Mouse (Mus musculus): Measurements from ENCODE around the gene Abi3bp.

Gene Abi3bp

DNA sequence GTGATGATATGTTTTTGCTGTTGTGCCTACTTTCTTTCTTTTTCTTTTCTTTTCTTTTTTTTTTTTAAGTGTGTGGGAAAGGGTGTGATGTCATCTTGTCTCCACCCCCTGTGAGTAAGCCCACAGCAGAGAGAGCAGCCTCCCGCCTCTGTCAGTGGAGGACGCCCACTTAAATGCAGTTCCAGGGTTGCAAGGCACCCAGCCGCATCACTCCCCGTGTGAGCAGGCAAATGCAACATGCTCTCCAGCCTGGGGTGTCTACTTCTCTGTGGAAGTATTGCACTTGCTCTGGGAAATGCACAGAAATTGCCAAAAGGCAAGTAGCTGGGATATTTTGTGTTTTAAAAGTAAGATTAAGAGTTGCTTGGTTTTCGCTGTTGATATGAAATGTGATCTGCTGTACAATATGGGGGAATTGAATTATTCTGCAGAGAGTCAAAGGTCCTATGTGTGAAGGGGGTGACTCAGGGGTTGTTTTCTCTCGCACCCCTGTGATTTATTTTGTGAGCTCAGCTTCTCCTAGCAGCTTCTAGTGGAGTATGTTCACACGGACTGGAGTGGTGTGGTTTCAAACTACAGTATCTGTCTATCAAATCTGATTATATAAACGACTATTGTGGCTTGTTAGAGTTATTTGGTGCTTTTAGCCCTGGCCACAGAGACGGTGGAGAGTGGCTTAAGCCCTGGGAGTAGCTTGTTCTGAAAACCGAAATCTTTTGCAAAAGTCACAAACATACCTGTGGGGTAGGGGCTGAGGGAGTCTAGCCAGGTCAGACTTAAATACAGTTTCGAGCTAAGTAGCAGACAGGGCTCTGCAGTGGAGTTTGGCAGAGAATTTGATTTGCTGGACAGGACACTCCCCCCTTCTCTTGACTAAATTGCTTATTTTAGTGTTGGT lies at the start of gene Abi3bp:
Abi3bp (plus strand) TSS at position 202 of the 898 bp plus-strand sequence.
- no peak for DNase-seq (ENCODE audit: low read depth)

DNA sequence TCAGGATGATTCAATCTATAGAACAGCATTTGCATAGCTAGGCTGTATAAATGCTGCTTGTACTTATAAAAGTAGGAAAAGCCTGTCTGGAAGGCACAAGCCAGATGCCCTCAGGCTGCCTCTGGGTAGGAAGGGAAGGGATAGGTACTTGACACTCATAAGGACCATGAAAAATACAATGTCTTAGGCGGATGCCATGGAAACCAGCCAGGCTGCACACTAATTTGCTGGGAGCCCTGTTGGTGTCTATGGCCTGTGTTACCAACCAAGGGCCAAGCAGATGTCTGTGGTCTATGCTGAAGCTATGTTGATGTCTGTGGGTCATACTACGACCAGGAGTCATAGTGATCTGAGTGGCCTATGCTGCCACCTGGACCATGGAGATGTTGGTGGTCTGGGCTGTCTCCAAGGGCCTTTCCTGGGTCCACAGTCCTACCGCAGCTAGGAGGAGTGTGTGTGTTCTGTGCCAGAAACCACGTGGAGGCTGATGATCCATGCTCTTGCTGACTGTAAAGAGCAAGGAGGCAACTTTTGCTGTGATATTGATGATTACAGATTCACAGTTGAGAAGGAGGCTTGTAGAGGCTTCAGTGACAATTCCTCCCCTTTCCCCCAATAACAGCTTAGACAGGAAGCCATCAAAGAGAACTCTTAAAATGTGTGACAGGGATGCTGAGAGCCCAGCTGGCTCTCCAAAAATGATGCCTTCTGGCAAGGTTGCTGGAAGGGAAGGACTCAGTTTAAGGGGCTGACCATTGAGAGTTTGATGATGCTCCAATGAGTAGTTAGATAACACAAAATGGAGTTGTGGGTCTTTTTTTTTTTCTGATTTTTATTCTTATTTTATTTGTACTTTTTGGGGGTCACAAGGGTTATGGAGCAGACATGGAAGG lies 42.1 kb upstream of the Abi3bp start:
- no peak for DNase-seq (ENCODE audit: low read depth)

DNA sequence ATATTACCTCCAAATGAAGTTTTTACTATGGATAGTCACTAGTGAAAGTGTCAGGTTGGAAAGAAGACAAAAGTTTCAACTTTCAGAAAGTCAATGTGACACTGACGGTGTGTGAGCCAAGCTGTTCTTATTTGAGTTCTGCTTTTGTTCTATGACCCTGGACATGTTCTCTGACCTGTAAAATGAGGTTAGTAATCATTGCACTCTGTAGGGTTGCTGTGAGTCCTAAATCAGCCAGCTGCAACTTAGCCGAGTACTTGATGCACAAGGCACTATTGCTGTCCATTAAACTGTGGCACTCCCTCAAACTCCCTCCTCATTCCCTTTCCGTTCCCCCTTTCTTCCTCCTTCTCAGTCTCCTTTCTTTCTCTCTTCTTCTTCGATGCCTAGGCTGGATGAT lies 37.4 kb upstream of the Abi3bp start:
- DNase-seq (ENCODE audit: low read depth) = no peak

DNA sequence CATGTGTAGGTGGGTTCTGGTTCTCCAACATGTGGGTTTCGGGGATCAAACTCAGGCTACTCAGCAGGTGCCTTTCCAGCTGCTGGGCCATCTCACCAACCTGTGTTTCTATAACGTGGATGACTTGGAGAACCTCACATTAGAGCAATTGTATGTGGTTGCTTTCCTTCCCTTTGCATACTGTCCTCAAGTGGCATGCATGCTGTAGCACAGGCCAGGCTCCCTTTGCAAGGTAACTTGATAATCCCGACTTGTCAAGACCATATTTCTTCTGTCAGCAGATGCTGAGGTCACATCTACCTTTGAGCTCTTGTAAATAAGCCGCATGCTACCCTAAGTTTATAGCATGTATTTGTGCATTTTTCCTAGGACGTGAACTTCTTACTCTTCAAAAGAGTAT lies 36.6 kb upstream of the Abi3bp start:
- DNase-seq (ENCODE audit: low read depth) = no peak

DNA sequence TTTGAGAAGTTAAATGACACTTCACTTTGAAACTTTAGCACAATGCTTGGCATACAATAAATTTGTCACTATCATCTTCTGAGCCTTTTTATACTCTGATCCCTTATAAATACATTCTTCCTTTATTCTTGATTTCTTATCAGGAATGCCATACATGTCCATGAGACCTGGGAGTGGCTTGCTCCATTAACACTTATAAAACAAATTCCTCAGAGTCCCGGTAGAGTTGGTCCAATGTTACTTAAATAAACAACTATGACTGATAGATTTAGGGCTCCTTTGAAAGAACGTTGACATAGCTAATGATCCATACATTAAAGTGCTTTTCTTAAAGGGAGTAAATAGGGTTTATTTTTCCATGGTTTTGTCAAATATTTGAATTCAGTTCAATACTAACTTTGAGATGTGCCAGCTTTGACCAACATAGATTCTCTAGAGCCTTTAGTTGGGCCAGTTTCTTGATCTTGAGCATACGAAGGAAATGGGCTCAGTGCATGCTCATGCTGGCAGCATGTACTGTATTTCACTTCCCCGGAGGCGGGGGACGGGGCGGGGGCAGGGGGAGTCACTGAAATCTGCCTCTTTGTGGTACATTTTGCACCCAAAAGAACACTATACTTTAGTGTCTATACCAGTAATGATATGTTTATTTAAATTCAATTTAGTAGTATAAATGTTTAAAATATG lies 35.9 kb upstream of the Abi3bp start:
- no peak for DNase-seq (ENCODE audit: low read depth)

DNA sequence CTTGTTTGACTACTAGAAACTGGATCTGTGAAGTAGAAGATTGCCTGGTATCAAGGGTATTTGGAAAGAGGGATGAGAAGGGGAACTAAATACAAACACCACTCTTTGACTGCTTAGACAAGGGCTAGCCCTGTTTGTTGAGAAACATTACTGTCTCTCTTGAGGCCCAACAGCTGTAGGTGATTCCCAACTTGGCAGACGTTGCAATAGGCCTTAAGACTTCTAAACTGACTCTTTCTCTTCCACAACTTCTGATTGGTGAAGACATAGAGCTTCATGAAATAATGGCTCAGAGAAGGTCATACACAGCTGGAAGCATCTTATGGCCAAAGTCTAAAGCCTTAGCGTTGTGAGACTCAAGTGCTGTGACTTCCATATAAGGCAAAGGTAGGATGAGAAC lies 26.2 kb upstream of the Abi3bp start:
- DNase-seq (ENCODE audit: low read depth) = no peak

DNA sequence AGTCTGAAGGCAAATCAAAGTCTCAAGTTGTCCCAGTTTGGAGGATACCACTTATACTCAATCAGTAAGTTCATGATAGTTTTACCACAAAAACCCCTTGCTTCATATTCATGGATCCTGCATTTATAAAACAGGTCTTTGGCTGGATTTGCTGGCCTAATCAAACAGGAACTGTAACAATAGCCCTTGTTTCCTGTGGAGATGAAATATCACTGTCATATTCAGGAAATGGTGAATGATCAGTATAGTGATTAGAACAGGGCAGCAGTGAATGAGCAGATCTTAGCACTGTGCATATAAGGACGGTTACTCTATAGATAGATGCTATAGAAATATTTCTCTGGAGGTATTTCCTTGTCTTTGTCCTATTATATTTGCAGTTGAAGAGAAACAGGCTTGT lies 25.8 kb upstream of the Abi3bp start:
- DNase-seq (ENCODE audit: low read depth) = no peak

DNA sequence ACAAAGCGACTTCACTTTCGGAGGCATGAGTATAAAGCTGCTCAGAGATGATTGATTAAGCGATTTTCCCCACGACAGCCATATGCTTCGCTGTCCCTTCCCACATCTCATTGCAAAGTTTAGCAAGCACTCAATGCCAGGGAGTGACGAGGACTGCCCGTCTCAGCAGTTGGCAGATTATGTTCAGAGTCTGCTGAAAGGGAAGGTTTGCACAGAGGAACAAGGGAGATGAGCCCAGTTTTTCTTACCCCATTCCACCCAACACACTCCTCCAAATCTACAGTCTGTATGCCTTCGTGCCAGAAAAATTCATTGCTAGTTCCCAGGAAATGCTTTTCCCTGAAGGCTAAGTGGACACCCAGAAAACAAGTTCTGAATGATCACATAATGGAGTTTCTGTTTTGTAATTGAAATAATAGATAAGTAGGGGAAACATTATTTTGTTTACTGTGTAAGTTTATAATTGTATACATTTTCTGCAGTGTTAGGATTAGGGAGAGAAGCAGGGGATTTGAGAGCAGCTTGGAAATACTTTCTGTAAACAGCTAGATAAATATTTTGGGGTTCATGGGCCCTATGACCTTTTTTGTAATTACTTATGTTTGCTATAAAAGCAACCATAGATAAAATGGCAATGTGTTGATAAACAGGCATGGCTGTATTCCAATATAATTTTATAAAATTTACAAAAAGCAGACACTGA lies 19.5 kb upstream of the Abi3bp start:
- DNase-seq (ENCODE audit: low read depth) = no peak

DNA sequence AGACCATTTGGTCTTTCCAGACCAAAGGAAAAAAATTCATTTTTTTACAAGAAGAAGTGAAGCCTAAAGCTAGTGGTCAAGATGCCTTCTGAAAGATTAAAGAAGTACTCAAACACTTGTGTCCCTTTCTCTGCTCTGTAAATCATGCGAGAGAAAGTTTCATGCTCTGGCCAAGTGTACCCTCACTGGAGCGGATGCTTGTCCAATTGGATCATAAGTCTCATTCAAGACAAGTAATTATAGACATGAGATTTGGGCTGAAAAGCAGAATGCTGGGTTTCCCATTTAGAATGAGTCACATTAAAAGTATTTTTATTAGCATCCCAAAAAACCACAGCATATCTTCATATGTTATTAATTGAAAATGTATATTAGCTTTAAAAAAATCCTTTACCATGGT lies 4.5 kb upstream of the Abi3bp start:
- DNase-seq (ENCODE audit: low read depth) = no peak

DNA sequence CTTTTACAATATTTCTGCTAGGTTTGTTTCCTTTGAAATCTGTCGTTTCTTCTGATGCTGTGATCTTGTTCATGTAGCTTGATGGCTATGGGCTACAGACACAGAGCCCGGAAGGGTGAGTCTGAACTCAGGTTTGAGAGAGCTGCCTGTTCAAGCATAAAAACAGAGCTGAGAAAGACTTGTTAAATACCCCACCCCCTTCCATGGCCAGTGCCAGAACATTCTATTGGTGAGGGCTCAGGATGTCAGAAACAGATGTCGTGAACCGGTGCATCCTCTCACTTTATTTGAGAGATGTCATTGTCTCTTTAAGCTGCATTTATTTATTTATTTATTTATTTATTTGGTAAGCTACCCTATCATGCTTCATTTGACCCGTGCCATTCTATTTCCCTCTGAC lies 2.0 kb upstream of the Abi3bp start:
- DNase-seq (ENCODE audit: low read depth) = no peak

DNA sequence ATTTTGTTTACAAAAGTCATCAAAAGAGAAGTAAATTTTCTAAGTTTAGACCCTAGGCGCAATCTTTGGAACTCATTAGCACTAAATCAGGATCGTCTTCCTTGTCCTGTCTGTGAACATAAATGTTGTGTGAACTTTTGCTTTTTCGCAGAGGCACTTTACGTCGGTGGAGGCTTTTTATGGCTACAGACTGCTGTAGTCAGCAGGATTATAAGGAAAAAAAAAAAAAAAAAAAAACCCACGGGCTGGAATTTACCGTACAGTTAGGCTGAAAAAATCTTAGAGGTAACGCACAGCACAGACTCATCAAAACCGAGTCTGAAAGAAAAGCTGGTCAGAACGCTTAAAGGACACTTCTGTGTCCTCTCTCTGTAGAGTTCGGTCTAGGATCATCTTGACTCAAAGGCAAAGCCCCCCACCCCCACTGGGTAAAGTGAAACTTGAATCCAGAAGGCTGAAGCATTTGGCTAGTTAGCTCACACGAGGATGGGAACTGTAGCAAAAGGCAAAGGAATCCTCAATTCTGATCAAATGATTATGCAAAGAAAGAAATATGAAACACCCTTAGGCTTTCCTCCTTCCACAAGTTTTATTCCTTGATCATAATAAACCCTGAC lies 1.0 kb downstream of the Abi3bp start:
- DNase-seq (ENCODE audit: low read depth) = no peak

DNA sequence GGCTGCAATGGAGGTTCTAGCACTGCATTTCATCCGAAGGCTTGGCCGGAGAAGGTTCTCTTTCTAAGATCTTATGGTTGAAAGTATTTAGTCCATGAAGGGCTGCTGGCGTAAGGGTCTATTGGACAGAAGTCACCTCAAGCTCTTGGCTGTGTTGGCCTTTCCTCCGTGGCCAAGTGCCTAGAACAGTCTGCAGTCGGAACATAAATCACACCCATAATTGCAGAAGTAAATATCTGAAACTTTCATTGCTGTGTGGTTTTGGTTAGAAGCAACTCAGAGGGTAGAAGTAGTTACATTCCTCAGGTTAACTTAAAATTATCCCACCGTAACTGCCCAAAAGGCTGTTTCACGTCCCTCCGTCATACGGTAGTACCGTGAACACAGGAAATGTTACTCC lies 5.8 kb downstream of the Abi3bp start:
- DNase-seq (ENCODE audit: low read depth) = no peak

DNA sequence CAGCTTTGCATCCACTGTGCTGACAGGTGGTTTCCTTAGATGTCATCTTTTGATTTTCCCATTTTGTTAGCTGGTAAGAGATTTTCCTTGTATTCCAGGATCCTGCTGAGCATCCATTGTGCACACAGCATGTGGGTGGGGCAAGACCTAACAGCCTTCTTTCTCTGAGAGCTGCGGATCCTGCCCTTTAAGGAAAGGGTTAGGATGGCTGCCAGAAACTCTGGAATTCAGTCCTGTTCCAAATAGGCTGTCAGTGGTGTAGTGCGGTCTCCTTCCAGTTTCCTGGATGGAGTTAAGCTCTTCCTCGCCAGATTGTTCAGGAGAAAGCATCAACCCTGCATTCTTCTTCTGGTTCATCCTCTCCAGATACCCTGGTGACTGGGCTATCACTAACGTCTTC lies 8.8 kb downstream of the Abi3bp start:
- no peak for DNase-seq (ENCODE audit: low read depth)

DNA sequence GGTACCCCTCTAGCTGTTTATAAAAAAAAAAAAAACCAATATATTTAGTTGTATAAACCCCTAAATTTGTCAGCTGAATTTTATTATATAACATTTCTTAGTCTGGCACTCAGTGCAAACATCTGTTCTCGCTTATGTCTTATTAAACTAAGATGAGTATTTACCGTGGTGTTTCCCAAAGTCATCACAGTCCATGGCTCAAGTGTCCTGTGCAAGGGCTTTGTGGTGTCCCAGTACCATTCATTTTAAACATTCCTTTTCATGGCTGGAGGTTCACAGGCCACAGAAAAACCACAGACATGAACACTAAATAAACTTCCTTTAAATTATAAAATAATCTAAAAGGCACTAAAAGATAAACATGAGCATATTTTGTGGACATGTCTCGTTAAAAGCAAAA lies 13.2 kb downstream of the Abi3bp start:
- no peak for DNase-seq (ENCODE audit: low read depth)

DNA sequence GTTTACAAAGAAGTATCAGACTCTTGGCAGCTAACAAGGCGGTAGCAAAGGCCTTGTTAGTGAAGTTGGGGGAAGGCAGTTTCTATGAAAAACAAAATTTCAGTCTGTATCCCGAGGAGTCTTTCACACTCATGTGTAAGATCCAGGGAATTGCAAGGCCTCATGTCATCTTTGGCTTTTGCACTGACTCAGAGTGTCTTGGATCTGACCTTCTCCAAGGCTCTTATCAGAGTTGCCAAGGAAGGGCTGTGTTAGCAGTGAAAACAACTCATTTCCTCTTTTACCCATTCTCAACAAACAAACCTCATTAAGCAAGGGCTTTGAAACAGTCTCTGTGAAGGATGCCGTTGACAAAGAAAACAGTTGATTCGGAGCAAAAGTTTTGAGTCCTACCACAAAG lies 17.6 kb downstream of the Abi3bp start:
- no peak for DNase-seq (ENCODE audit: low read depth)

DNA sequence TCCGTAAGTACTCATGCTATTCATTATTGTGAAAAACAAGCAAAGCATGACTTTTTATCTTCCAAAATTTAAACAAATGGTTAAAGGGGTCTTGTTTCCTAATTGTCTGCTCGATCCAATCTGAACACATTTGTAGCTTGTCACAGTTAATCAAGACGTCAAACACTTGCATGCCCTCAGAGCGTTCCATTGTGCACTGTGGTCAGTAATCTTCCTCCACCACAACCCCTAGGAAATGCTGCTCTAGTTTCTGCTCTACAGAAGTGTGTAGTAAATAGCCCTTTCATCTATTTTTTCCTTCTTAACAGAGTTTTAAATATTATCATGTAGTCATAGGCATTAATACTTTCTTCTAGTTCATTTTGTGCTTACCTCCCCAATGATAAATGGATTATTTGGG lies 19.1 kb downstream of the Abi3bp start:
- no peak for DNase-seq (ENCODE audit: low read depth)

DNA sequence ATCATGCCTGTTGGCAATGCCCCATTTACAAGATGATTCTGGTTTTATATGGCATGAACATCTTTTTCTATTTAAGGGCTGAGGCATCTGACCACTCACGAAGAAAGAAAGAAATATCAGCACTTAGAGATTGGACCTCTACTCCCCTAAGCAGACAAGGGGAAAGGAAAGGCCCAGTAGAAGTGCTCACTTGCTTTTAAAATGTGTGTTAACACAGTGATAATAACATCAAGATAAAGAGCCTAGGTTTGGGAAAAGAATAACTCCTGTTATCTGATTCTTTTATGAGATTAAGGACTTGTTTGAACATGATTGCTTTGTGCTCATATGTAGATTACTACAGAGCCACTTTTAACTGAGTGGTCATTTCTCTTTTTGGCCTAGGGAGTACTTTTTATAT lies 21.0 kb downstream of the Abi3bp start:
- no peak for DNase-seq (ENCODE audit: low read depth)

DNA sequence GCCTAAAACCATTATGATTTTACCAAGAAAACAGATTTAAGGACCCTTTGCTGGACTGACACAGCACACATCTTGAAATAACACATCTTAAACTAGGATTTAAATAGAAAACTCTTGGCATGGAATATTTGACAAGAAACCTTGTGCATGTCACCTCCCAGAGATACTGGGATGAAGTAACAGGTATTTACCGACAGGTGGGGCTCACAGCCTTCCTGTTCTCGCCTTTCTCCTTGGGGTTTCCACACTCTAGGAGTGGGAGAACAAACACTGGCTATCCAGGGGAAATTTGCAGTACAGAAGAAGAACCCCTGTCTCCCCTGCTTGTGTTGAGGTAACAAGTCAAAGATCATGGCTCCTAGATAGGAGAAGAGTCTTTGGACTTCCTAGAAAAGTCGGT lies 22.8 kb downstream of the Abi3bp start:
- DNase-seq (ENCODE audit: low read depth) = no peak

DNA sequence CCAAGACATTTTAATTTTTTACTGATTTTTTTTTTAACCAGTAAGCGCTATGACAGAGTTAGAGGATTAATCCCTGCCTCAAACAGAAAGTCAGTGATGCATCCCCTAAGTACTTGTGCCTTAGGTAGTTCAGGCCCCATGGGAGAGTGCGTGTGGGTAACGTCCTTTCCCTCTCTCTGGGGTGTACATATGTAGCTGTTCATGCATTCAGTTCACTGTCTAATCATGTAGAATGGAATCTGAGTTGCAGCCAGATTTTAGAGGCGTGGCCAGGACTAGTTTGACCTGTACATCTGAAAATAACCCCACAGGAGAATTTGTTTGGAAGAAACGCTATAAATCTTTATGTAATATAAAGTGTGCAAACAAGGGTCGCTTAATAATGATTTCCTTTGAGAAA lies 23.4 kb downstream of the Abi3bp start:
- DNase-seq (ENCODE audit: low read depth) = peak; percentile 1

DNA sequence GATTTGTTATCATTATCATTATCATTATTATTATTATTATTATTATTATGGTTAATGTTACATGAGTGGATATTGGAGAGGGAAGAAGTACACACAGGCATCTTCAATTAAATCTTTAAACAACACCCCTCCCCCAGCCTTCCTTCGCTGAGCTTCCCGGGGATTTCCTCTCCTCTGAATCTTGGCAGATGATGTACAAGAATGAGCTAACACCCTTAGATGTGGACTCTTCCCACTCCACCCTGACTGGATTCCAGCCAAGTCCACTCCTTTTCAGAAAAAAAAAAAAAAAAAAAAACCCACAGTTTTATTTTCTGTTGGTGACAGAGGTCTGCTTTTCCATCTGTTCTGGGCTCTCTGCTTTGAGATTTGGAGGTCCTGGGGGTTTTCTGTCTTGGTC lies 23.8 kb downstream of the Abi3bp start:
- DNase-seq (ENCODE audit: low read depth) = no peak

DNA sequence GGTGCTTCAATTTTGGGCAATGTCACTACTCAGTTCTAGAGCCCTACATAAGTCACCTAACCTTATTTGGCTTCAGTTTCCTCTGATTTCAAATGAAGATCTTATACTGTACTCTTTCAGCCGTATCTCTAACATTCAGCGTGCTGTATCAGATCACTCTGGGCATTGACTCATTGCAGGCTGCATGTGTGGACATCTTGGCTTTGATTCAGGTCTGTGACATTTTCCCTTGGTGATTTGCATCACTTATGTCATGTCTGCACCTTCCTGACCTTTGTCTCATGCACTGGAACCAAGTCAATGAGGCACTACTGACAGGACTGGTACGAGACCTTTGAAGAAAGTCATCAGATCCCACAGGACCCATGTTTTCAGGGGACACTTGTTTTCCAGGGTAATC lies 24.5 kb downstream of the Abi3bp start:
- DNase-seq (ENCODE audit: low read depth) = no peak

DNA sequence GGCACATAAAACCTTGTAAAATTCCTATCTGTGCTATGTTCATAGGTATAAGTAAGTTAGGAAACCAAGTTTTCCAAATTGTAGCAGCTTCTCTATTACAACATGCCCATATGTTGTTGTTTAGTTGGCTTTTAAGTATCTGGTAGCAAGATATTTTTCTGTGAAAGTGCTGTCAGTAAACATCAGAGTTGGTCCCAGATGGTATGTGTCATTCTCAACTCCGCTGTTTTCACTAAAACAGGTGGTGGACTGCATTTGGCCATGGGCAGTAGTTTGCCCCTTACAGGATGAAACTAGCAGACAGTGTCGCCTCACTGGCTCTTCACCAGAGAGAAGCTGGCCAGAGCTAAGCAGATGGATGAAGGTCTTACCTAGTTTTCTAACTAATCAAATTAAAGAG lies 26.3 kb downstream of the Abi3bp start:
- no peak for DNase-seq (ENCODE audit: low read depth)

Data from c-Kit-positive CD71-negative TER-119-negative erythroid progenitor cells, embryonic 14.5 days (primary cell).